Mouse (Mus musculus) G1E (cell line): ENCODE measurements at regions not wholly inside any gene's neighbourhood (a gene's known extent, or its start where the extent isn't known, plus 50 kb on each side); places are given as distances from the start of the nearest gene placed in this dataset.

Experiments used
- CTCF ChIP-seq: IDR thresholded peaks from 2 replicates; pipeline ENCODE4 v1.5.1; 2012; ENCODE audit warnings: low read depth, low read length, inconsistent platforms, mixed read lengths
- GATA1 ChIP-seq: IDR thresholded peaks from 2 replicates; pipeline ENCODE4 v1.6.1; 2012; ENCODE audit warnings: borderline replicate concordance, low read length, inconsistent platforms, mixed read lengths
- POLR2AphosphoS5 ChIP-seq: IDR thresholded peaks from 2 replicates; pipeline ENCODE4 v1.6.1; 2012; ENCODE audit warnings: low read depth, low read length, inconsistent platforms; ENCODE audit not compliant: insufficient replicate concordance
- TAL1 ChIP-seq: conservative IDR thresholded peaks from 2 replicates; pipeline ENCODE4 v1.6.1; 2012; ENCODE audit warnings: low read depth, low read length, inconsistent platforms, mixed read lengths

DNA sequence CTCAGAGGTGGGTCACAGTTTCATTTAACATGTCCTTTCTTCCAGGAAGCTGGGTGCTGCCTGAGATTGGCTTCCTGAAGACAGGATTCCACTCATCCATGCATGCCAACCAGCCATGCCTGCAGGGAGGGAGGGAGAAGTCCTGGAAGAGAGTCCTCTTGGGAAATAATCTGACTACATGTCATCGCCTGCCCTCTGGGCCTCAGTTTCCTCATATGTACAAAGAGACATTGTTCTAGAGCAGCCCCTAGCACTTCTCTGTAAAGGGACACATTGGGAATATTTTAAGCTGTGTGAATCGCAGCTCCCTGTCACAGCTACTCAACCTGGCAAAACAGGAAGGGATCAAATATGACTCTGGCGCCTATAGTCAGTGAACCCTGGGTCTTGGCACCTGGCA is 241.8 kb downstream of the 3100002H09Rik start:
- TF ChIP-seq CTCF, result no peak
- TF ChIP-seq TAL1, result no peak
- no peak for TF ChIP-seq POLR2AphosphoS5
- no peak for TF ChIP-seq GATA1
